Mouse (Mus musculus) induced T-regulatory cell, adult 2 months (primary cell): ENCODE data around the gene Pnldc1.
"Not testable (repeated sequence)": the region's sequence is repeated elsewhere in the genome, so short reads cannot be mapped to it uniquely, and the experiment has no call there.

Experiments
- DNase-seq: peaks from one replicate; pipeline ENCODE4 v3.0.0-alpha.2; 2012; ENCODE audit warnings: low read depth

The Pnldc1 gene

GRCm38 (mm10) chr17:12906436-12906835 is 3.6 kb downstream of the Pnldc1 start:
- DNase-seq, result no peak

GRCm38 (mm10) chr17:12905810-12906209 is 4.2 kb downstream of the Pnldc1 start:
- no peak for DNase-seq

GRCm38 (mm10) chr17:12904349-12904748 is 5.7 kb downstream of the Pnldc1 start:
- no peak for DNase-seq

- no peak for DNase-seq
These were observed 6.4 kb downstream of the Pnldc1 start for GRCm38 (mm10) chr17:12903372-12904333.

- no peak for DNase-seq
These were observed 7.7 kb downstream of the Pnldc1 start for GRCm38 (mm10) chr17:12902291-12902690.

GRCm38 (mm10) chr17:12898607-12899006 is 11.4 kb downstream of the Pnldc1 start:
- DNase-seq, result not testable (repeated sequence)

GRCm38 (mm10) chr17:12897674-12898073 is 12.4 kb downstream of the Pnldc1 start:
- DNase-seq, result no peak

GRCm38 (mm10) chr17:12892033-12892432 is 18.0 kb downstream of the Pnldc1 start:
- DNase-seq, result no peak

GRCm38 (mm10) chr17:12891054-12891453 is 19.0 kb downstream of the Pnldc1 start:
- DNase-seq, result no peak

- no peak for DNase-seq
These were observed 22.8 kb downstream of the Pnldc1 start for GRCm38 (mm10) chr17:12887021-12887775.

GRCm38 (mm10) chr17:12886620-12887019 is 23.4 kb downstream of the Pnldc1 start:
- peak; percentile 84 for DNase-seq

GRCm38 (mm10) chr17:12881216-12881615 is 28.8 kb downstream of the Pnldc1 start:
- DNase-seq, result peak; percentile 34

- DNase-seq, result peak; percentile 93
These were observed 29.9 kb downstream of the Pnldc1 start for GRCm38 (mm10) chr17:12880178-12880577.

GRCm38 (mm10) chr17:12875734-12876133 is 34.3 kb downstream of the Pnldc1 start, which contains the start of gene Mrgprh:
Gene Mrgprh (plus strand): TSS chr17:12876034.
- no peak for DNase-seq

- no peak for DNase-seq
These were observed 37.6 kb downstream of the Pnldc1 start for GRCm38 (mm10) chr17:12872275-12873028.

- no peak for DNase-seq
These were observed 41.4 kb downstream of the Pnldc1 start for GRCm38 (mm10) chr17:12868640-12869039.

- no peak for DNase-seq
These were observed 42.0 kb downstream of the Pnldc1 start, which contains the start of gene Mas1 for GRCm38 (mm10) chr17:12868043-12868442. Gene Mas1 (minus strand): TSS chr17:12868143.

GRCm38 (mm10) chr17:12866853-12867252 is 43.2 kb downstream of the Pnldc1 start:
- no peak for DNase-seq

- DNase-seq, result no peak
These were observed 44.6 kb downstream of the Pnldc1 start for GRCm38 (mm10) chr17:12865407-12865806.

GRCm38 (mm10) chr17:12864111-12864510 is 45.9 kb downstream of the Pnldc1 start:
- DNase-seq, result no peak

- no peak for DNase-seq
These were observed 51.0 kb downstream of the Pnldc1 start for GRCm38 (mm10) chr17:12859006-12859520.

GRCm38 (mm10) chr17:12858072-12858471 is 52.0 kb downstream of the Pnldc1 start:
- peak; percentile 71 for DNase-seq
